Mouse (Mus musculus): ENCODE measurements around the gene H2afv.

The H2afv gene

DNA sequence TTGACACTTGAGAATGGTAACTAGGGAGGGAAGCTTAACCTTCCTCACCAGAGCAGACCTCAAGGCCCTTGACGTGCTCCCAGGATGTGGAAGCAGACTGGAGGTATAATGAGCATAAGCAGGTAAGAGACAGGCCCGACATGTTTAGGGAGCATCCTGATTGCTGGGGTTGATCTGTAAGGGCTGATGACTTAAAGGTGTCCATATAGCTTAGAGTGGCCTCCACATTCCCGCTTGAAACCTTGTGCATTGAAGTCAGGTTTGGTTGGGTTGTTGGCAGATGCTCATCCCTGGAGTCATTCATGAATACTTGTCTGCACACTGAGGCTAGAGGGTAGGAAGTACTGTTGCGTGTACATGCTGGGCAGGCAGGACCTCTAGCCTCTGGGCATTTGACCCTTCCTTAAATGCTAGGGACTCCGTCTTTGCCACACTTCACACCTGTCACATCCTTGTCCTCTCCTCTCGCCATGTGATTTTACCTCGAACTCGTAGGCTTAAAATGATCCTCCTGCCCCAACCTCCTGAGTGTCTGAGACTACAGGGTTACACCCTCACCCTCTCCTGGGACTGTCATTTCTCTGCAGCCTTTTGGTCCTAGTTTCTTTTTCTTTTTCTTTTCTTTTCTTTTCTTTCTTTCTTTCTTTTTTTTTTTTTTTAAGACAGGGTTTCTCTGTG, 53.7 kb downstream of the H2afv start:
- no peak for DNase-seq (ENCODE audit: low read depth, low spot score)

DNA sequence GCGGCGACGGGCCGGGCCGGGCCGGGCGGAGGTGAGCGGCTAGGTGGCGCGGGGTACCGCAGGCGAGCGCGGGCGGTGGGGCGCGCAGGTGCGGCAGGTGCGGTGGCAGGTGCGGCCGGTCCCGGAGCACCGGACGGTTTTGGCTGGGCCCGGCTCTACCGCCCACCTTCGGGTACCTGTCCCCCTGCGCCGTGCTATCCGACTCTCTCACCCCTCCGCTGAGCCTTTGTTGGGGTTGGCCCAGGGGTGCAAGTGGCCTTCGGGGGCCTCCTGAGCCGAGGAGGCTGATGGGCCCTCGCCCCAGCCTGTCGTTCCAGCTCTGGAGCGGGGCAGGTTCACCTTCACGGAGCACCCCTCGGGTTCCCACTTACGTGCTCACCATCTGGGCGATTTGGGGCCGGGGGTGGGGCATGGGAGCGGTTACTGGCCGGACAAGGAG, 54.7 kb downstream of the H2afv start:
- no peak for DNase-seq (ENCODE audit: low read depth, low spot score)

DNA sequence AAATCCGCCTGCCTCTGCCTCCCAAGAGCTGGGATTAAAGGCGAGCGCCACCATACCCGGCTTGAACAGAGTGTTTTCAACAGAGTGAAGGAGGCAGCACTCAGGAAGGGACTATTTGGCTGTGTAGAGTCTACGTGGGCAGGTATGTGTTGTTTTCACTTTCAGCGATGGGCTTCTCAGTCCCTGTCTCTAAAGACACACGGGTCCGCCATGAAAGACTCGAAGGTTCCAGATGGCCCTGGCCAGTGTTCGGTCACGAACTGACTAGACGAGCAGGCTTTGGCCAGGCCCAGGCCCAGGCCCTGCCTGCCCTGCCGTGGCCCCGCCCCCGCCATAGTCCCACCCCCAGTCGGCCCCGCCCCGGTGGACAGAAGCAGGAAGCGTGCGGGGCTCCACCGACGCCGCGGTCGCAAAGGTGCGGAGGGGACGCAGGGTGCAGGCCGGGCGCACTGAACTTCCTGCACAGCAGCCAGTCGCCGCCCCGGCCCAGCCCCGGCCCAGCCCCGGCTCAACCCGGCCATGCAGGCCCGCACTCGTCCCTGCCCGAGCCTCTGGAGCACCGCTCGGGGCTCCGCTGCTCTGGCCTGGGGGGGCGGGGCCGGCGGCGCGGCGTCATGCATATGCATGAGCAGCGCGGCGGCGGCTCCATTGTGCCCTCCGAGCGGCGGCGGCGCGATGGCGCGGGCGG, 55.4 kb downstream of the H2afv start, which contains the start of gene Zmiz2:
TSS of gene Zmiz2 (plus strand) at position 349 of the 688 bp plus-strand sequence.
- DNase-seq (ENCODE audit: low read depth, low spot score): peak; percentile 87

DNA sequence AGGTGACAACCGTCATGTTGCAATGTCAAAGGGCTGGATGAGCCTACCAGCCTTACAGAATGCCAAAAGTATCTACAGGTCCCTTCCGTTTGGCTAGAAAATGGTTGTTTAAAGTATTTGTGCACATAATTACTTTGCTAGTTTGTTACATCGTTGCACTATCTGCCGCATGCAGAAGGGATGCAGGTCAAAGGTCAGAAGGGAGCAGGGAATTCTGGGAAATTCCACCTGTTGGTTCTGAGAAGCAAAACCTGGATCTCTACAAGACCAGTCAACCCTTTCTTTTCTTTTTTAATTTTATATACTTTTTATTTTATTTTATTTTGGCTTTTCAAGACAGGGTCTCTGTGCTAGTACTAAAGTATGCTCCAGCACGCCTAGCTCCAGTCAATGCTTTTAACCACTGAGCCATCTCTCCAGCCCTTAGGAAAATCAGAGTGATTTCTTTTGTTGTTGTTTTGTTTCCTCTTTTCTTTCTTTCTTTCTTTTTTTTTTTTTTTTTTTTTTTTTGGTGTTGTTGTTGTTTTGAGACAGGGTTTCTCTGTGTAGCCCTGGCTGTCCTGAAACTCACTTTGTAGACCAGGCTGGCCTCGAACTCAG, 56.0 kb downstream of the H2afv start:
- no peak for DNase-seq (ENCODE audit: low read depth, low spot score)

DNA sequence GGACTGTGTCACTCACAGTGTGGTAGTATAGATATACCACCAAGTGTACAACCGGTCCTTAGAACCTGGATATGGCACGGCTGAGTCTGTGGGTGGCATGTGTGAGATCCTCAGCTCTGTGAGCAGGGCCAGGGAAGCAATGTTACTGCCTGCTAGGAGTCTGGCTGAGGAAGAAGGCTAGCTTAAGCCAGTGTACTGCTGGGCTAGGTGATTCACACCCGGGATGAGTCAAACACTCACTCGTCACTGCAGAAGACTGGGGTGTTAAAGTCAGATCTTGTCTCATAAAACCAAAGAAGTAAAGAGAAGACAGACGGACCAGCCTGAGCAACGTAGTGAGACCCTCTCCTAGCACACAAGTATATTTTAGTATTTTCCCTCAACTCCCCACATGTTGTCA, 63.3 kb downstream of the H2afv start:
- DNase-seq (ENCODE audit: low read depth, low spot score): no peak

Measured in ES-CJ7 (cell line).